Mouse (Mus musculus): ENCODE results near the gene Slc30a7. TPM values are rescaled to one million over a fixed set of nuclear protein-coding genes. Genes with fewer than 3 reads are reported as not detected.

The Slc30a7 gene
- polyA plus RNA-seq (2016; fragmentation: Nextera tagmentation; extraction: Ambion mirVana) = 29.0 and 32.4 TPM in 2 replicates

DNA sequence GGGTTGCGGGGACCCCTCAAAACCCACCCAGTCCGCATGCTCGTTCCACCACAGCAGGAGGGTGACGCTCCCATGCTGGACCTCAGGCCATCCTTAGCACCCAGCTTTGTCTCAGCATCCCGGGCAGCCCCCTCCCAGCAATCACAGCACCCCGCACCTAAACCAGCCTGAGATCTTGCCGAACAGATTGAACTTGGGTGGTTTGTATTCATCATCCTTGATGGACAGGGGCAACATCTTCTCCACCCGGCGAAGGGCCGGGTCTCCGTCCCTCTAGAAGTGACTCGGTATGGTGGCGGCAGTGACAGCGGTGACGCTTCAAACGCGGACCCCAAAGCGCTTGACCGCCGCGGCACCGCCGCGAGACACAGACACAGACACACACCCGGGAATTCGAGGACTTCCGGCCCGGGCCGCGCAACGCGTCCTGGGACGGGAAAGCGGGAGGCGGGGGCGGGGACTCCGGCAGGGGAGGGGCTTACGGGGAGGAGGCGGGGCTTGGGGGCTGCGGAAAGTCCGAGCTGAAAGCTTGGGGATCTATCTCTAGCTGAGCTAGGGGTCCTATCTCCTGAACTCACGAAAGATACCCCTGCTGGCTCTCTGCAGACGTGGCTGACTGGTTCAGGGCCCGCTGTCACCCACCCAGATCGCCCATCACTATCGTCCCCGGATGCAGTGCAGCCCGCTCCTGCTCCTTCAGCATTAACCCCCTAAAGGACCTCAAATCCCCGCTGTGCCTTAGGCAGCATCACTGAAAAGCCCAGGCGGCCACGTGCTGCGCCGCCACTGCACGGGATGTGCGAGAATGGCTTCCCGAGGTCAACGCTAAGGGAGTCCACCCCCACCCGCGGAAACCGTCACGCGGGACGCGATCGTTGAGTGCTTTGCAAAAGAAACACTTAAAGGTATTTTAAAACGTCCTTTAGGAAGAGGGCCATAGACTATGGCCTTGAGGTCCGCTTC, at the start of gene Slc30a7, which contains the start of gene Extl2:
TSS of gene Slc30a7 (minus strand) at position 429 of the 963 bp plus-strand sequence.
TSS of gene Extl2 (plus strand) at position 485 of the 963 bp plus-strand sequence.
- no peaks in the 10 kb centered on the region for H3K9me3 ChIP-seq
- H3K4me2 ChIP-seq (replicated peaks) = peak within 1 kb of the TSS; percentile 91
- peak; percentile 91 for ATAC-seq (ENCODE audit: insufficient number of reproducible peaks, insufficient read depth, low FRiP score, low TSS enrichment)
- H3K27me3 ChIP-seq = no peaks in the 10 kb centered on the region
- WGBS = under 1% methylated on average over 66 of the region's 67 CpGs
- H3K4me3 ChIP-seq = peak within 1 kb of the TSS; percentile 88
- 0 out of 2 replicates have a peak, but pooled peaks cover 3% of the 10 kb centered on the region for H3K36me3 ChIP-seq
- H3K9ac ChIP-seq = peak within 1 kb of the TSS; percentile 89
- H3K27ac ChIP-seq = peak within 1 kb of the TSS; percentile 86
- peaks cover 11% of the 10 kb centered on the region; the same call in 1 of the 2 replicates for H3K4me1 ChIP-seq

DNA sequence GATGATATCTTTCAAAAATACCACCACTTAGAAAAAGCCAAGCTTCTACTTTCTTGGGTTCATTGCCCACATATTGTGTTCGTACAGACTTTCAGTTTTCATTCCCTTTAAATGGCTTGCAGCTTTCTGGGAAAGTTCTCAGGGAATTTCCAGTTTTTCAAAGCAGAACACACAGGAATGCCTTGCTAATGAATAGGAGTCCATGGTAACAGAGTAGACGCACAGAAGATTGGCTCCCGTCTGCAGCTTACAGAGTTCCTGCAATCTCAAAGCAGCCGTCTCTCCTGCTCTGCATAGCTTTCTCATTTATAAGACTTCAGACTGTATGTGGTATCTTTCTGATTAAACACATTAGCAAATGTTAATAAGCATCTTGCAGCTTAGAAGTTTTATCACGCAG, 39.8 kb upstream of the Slc30a7 start:
- 54% methylated on average over 5 of the region's 5 CpGs for WGBS
- H3K9ac ChIP-seq = no peak overlapping the region
- no peak overlapping the region for H3K27ac ChIP-seq
- no peak overlapping the region for H3K4me2 ChIP-seq (replicated peaks)
- no peaks in the 10 kb centered on the region for H3K9me3 ChIP-seq
- H3K4me1 ChIP-seq = no peaks in the 10 kb centered on the region
- no peaks in the 10 kb centered on the region for H3K36me3 ChIP-seq
- no peak overlapping the region for H3K4me3 ChIP-seq
- no peaks in the 10 kb centered on the region for H3K27me3 ChIP-seq
- ATAC-seq (ENCODE audit: insufficient number of reproducible peaks, insufficient read depth, low FRiP score, low TSS enrichment) = no peak

- ATAC-seq (ENCODE audit: insufficient number of reproducible peaks, insufficient read depth, low FRiP score, low TSS enrichment) = no peak
- Histone ChIP-seq H3K4me2 (replicated peaks) (no peak overlapping the region), H3K27ac (no peak overlapping the region), H3K9ac (no peak overlapping the region), H3K4me3 (no peak overlapping the region), H3K27me3 (no peaks in the 10 kb centered on the region), H3K4me1 (no peaks in the 10 kb centered on the region), H3K9me3 (no peaks in the 10 kb centered on the region), H3K36me3 (no peaks in the 10 kb centered on the region)
- WGBS = 82% methylated on average over 2 of the region's 2 CpGs
Observed at GRCm38 (mm10) chr3:116046000-116046399, 38.8 kb upstream of the Slc30a7 start.

DNA sequence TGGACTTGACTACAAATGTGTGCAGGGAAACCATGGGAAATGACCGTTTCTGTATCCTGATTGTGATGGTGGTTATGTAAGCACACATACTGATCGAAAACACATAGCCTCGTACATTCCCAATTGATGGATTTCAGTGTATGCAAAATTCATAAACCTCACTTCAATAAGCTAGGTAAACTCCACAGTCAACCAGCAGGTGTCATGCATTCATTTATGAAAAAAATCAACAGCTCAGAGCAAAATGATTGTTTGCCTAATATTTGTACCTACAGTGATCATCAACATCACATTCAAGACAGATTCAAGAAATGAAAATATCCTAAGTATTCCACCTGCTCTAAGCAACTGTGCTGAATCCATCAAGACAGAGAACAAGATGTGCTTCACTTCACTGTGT, 33.6 kb upstream of the Slc30a7 start:
- H3K4me2 ChIP-seq (replicated peaks) = no peak overlapping the region
- H3K9ac ChIP-seq = no peak overlapping the region
- no peaks in the 10 kb centered on the region for H3K9me3 ChIP-seq
- no peaks in the 10 kb centered on the region for H3K27me3 ChIP-seq
- H3K36me3 ChIP-seq = no peaks in the 10 kb centered on the region
- H3K27ac ChIP-seq = no peak overlapping the region
- WGBS = 81% methylated on average over 3 of the region's 3 CpGs
- H3K4me3 ChIP-seq = no peak overlapping the region
- no peak for ATAC-seq (ENCODE audit: insufficient number of reproducible peaks, insufficient read depth, low FRiP score, low TSS enrichment)
- H3K4me1 ChIP-seq = no peaks in the 10 kb centered on the region

GRCm38 (mm10) chr3:116033871-116034222, 26.6 kb upstream of the Slc30a7 start:
- no peak overlapping the region for H3K4me3 ChIP-seq
- no peaks in the 10 kb centered on the region for H3K36me3 ChIP-seq
- H3K4me2 ChIP-seq (replicated peaks) = no peak overlapping the region
- no peaks in the 10 kb centered on the region for H3K9me3 ChIP-seq
- WGBS = 53% methylated on average over 3 of the region's 3 CpGs
- H3K27ac ChIP-seq = no peak overlapping the region
- H3K27me3 ChIP-seq = no peaks in the 10 kb centered on the region
- no peak overlapping the region for H3K9ac ChIP-seq
- H3K4me1 ChIP-seq = no peaks in the 10 kb centered on the region
- ATAC-seq (ENCODE audit: insufficient number of reproducible peaks, insufficient read depth, low FRiP score, low TSS enrichment) = no peak

DNA sequence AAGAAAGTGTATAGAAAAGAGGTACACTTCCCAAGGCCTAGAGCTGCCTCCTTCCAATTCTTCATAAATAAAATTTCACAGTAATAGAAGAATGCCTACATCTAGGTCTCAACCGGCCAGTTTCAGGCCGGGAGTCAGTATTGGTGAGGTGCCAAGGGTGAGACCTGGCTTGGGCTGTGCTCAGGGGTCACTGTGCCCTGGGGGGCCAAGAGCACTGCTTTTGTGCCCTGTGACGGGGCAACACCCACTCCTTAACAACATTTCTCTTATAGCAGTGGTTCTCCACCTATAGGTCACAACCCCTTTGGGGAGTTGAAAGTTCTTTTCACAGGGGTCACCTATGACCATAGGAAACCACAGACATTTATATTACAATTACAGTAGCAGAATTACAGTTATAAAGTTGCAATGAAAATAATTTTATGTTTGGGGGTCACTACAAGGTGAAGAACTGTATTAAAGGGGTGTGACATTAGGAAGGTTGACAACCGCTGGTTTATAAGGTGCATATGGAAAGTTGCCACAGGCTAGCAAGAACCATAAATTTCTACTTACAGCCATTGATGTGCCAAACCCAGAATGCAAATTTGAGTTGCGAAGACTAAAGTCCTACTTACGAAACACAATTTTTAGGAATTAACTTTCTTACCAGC, 26.1 kb upstream of the Slc30a7 start:
- Histone ChIP-seq H3K4me3 (no peak overlapping the region), H3K27me3 (no peaks in the 10 kb centered on the region), H3K36me3 (no peaks in the 10 kb centered on the region; the same call in 1 of the 2 replicates), H3K4me1 (no peaks in the 10 kb centered on the region), H3K4me2 (replicated peaks) (no peak overlapping the region), H3K9ac (no peak overlapping the region), H3K27ac (no peak overlapping the region), H3K9me3 (no peaks in the 10 kb centered on the region)
- ATAC-seq (ENCODE audit: insufficient number of reproducible peaks, insufficient read depth, low FRiP score, low TSS enrichment) = no peak
- WGBS = 53% methylated on average over 6 of the region's 6 CpGs

DNA sequence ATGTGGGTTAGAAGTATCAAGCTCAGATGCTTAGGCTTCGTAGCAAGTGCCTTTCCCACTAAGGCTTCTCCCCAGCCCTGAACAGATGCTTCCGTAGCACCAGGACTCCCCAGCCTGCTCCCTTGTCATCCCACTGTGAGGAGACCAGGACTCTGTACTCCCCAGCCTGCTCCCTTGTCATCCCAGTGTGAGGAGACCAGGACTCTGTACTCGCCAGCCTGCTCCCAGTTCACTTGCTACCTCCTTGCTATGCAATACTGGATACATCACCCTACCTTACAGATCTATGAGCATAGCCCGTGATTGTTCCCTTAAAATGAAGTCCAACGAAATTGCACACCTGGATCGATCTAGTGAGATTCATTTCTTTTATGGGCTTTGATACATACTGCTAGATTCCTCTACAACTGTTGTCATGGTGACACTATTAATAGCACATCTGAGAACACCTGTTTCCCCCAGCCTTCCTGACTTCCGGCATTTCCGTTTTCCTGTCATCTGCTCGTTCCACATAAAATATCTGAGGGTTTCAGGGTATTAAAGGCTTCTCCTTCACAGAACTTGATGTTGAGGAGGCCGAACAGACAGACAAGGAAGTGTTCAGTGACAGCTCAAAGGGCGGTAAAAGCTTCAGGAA, 23.1 kb upstream of the Slc30a7 start:
- Histone ChIP-seq H3K9me3 (no peaks in the 10 kb centered on the region), H3K27ac (no peak overlapping the region), H3K4me1 (no peaks in the 10 kb centered on the region), H3K9ac (no peak overlapping the region), H3K36me3 (peaks cover 7% of the 10 kb centered on the region; the same call in 1 of the 2 replicates), H3K4me3 (no peak overlapping the region), H3K27me3 (no peaks in the 10 kb centered on the region), H3K4me2 (replicated peaks) (no peak overlapping the region)
- no peak for ATAC-seq (ENCODE audit: insufficient number of reproducible peaks, insufficient read depth, low FRiP score, low TSS enrichment)
- WGBS = 70% methylated on average over 11 of the region's 11 CpGs

DNA sequence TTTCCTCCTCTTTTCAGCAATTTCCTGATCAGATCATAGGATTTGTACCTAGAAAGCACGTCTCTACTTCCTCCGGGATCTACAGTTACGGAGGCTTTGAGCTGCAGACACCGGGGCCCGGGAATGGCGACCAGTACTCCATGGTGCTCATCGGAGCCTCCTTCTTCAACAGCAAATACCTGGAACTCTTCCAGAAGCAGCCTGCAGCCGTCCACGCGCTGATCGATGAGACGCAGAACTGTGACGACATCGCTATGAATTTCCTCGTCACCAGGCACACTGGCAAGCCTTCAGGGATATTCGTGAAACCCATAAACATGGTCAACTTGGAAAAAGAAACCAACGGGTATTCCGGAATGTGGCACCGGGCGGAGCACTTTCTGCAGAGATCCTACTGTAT, 19.8 kb upstream of the Slc30a7 start:
- no peak overlapping the region for H3K4me2 ChIP-seq (replicated peaks)
- H3K4me3 ChIP-seq = no peak overlapping the region
- H3K9ac ChIP-seq = no peak overlapping the region
- no peaks in the 10 kb centered on the region for H3K4me1 ChIP-seq
- ATAC-seq (ENCODE audit: insufficient number of reproducible peaks, insufficient read depth, low FRiP score, low TSS enrichment) = no peak
- H3K36me3 ChIP-seq = peaks cover 10% of the 10 kb centered on the region; the same call in 1 of the 2 replicates
- H3K27ac ChIP-seq = no peak overlapping the region
- WGBS = 88% methylated on average over 20 of the region's 20 CpGs
- H3K9me3 ChIP-seq = no peaks in the 10 kb centered on the region
- H3K27me3 ChIP-seq = no peaks in the 10 kb centered on the region

DNA sequence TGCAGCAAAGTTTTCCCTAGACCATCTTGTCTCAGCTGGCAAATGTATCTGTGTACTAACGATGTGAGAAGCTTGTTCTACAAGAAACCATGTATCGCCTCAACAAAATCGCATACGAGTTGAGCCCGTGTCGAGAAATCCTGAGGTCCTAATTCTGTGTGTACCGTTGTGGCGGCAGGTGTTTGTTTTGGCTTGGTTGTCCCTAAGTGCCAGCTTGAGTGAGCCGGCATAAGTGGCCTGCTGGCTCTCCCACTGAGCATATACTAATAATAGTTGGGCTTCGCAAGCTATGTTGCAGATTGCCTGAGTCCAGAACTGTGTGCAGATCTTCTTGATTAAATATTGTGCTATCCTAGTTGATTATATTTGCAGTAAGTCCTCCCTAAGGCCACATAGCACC, 18.5 kb upstream of the Slc30a7 start:
- no peaks in the 10 kb centered on the region for H3K27me3 ChIP-seq
- H3K4me2 ChIP-seq (replicated peaks) = no peak overlapping the region
- no peak overlapping the region for H3K4me3 ChIP-seq
- no peak for ATAC-seq (ENCODE audit: insufficient number of reproducible peaks, insufficient read depth, low FRiP score, low TSS enrichment)
- no peaks in the 10 kb centered on the region for H3K4me1 ChIP-seq
- H3K27ac ChIP-seq = no peak overlapping the region
- peaks cover 10% of the 10 kb centered on the region; the same call in 1 of the 2 replicates for H3K36me3 ChIP-seq
- no peaks in the 10 kb centered on the region for H3K9me3 ChIP-seq
- 94% methylated on average over 10 of the region's 10 CpGs for WGBS
- H3K9ac ChIP-seq = no peak overlapping the region

- no peak for ATAC-seq (ENCODE audit: insufficient number of reproducible peaks, insufficient read depth, low FRiP score, low TSS enrichment)
Observed at GRCm38 (mm10) chr3:116024669-116025068, 17.5 kb upstream of the Slc30a7 start.

DNA sequence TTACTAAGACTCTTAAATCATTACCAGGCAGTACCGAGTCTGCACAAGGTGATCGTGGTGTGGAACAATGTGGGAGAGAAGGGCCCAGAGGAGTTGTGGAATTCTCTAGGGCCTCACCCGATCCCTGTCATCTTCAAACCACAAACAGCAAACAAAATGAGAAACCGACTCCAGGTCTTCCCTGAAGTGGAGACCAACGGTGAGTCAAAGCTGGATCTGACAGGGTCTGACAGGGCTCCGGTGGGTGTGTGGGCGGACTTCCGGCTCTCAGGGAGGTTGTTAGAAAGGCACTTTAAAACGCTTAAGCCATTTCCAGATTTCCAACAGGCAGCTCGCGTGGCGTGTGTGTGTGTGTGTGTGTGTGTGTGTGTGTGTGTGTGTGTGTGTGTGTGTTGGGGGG, 17.0 kb upstream of the Slc30a7 start:
- H3K4me1 ChIP-seq = 0 out of 2 replicates have a peak, but pooled peaks cover 3% of the 10 kb centered on the region
- no peaks in the 10 kb centered on the region for H3K27me3 ChIP-seq
- no peak overlapping the region for H3K27ac ChIP-seq
- H3K4me3 ChIP-seq = no peak overlapping the region
- no peak overlapping the region for H3K9ac ChIP-seq
- peaks cover 10% of the 10 kb centered on the region; the same call in 1 of the 2 replicates for H3K36me3 ChIP-seq
- H3K9me3 ChIP-seq = no peaks in the 10 kb centered on the region
- H3K4me2 ChIP-seq (replicated peaks) = no peak overlapping the region
- WGBS = 84% methylated on average over 12 of the region's 12 CpGs
- no peak for ATAC-seq (ENCODE audit: insufficient number of reproducible peaks, insufficient read depth, low FRiP score, low TSS enrichment)

More at GRCm38 (mm10) chr3:116024669-116025068, 17.5 kb upstream of the Slc30a7 start:
- 0 out of 2 replicates have a peak, but pooled peaks cover 3% of the 10 kb centered on the region for H3K4me1 ChIP-seq
- H3K36me3 ChIP-seq = peaks cover 10% of the 10 kb centered on the region; the same call in 1 of the 2 replicates
- H3K4me2 ChIP-seq (replicated peaks) = no peak overlapping the region
- H3K9ac ChIP-seq = no peak overlapping the region
- H3K27me3 ChIP-seq = no peaks in the 10 kb centered on the region
- 69% methylated on average over 5 of the region's 5 CpGs for WGBS
- H3K27ac ChIP-seq = no peak overlapping the region
- H3K9me3 ChIP-seq = no peaks in the 10 kb centered on the region
- H3K4me3 ChIP-seq = no peak overlapping the region

Data from embryonic facial prominence, embryonic 12.5 days (tissue).